ENCODE assay signal across 8 mouse cellular contexts in genomic region chr6:29388606-29389080, GRCm38 (mm10). TPM values are rescaled to one million over a fixed set of nuclear protein-coding genes. Genes with fewer than 3 reads are reported as not detected.
A peak's percentile ranks its signal among the peaks of the same experiment; 100 is the strongest.
DNase-seq lines count a peak whose midpoint lies in the region; ATAC-seq and TF ChIP-seq lines count a peak whose summit lies in the region.

No protein-coding gene starts in this region.

- TF ChIP-seq CTCF in hindbrain, postnatal 0 days (IDR thresholded peaks at IDR 0.05; ENCODE audit: low read depth) = no peak

- DNase-seq in spleen, postnatal 10 days (ENCODE audit: low spot score in 2 of 2) = peak; percentile 7 to 33
- DNase-seq in spleen, adult 12 weeks (ENCODE audit: low spot score) = no peak
- peak; percentile 84 for DNase-seq in embryo, embryonic 9.5 days (ENCODE audit: extremely low spot score)
- peak; percentile 93 for DNase-seq in gastrocnemius, postnatal 25 days
- peak; percentile 84 for DNase-seq in hindbrain, postnatal 0 days (ENCODE audit: low spot score)
- peak; percentile 73 to 82 for DNase-seq in left cerebral cortex, adult 18-20 months (ENCODE audit: low spot score in 2 of 2)
- DNase-seq in lung, postnatal 25 days (ENCODE audit: low spot score) = peak; percentile 91
- peak; percentile 93 for DNase-seq in skeletal muscle tissue, adult 2 months (ENCODE audit: low read depth, low spot score)

- H3K4me1 ChIP-seq in hindbrain, postnatal 0 days (ENCODE audit: insufficient read depth, low read length) = no peaks in the 10 kb centered on the region

- H3K4me3 ChIP-seq in hindbrain, postnatal 0 days (ENCODE audit: low read length) = no peak overlapping the region

- no peak overlapping the region for H3K27ac ChIP-seq in hindbrain, postnatal 0 days

- WGBS in hindbrain, postnatal 0 days = 13% methylated on average over 11 of the region's 11 CpGs

- ATAC-seq in hindbrain, postnatal 0 days = peak; percentile 80

- no peaks in the 10 kb centered on the region for H3K27me3 ChIP-seq in hindbrain, postnatal 0 days (ENCODE audit: insufficient read depth, low read length)

- H3K36me3 ChIP-seq in hindbrain, postnatal 0 days (ENCODE audit: insufficient read depth, low read length) = no peaks in the 10 kb centered on the region

- H3K4me2 ChIP-seq in hindbrain, postnatal 0 days (ENCODE audit: low read depth, low read length) = peak overlapping the region; percentile 37; the same call in 1 of the 2 replicates

- H3K9me3 ChIP-seq in hindbrain, postnatal 0 days (ENCODE audit: low read length) = no peaks in the 10 kb centered on the region

- no peak overlapping the region for H3K9ac ChIP-seq in hindbrain, postnatal 0 days (replicated peaks; ENCODE audit: low read length)

RNA-seq across cellular contexts. Expression of gene Opn1sw, which starts 0.4 kb away (rescaled TPM):
- under 1 TPM; 0.13 to 0.32 TPM for total RNA-seq in gastrocnemius, postnatal 25 days (2021)
- 2.2 TPM in 1 of 2 replicates, not detected in the other for total RNA-seq in hindbrain, postnatal 0 days (2014; rRNA removed)
- polyA plus RNA-seq in hindbrain, postnatal 0 days (2015; fragmentation: Nextera tagmentation; extraction: Ambion mirVana) = 0.44 and 0.63 TPM in 2 replicates
- total RNA-seq in left cerebral cortex, adult 18-20 months (2021) = under 1 TPM; 0.14 to 0.30 TPM

RNA-seq across cellular contexts. Expression of gene Ccdc136, which starts 7.5 kb away (rescaled TPM):
- total RNA-seq in gastrocnemius, postnatal 25 days (2021) = 10 to 100 TPM in 1 of 2 experiments, 1 to 10 TPM in 1; 8.0 to 14.1 TPM
- 58.1 and 79.4 TPM in 2 replicates for total RNA-seq in hindbrain, postnatal 0 days (2014; rRNA removed)
- polyA plus RNA-seq in hindbrain, postnatal 0 days (2015; fragmentation: Nextera tagmentation; extraction: Ambion mirVana) = 56.4 and 62.0 TPM in 2 replicates
- 100 to 1,000 TPM; 105 to 113 TPM for total RNA-seq in left cerebral cortex, adult 18-20 months (2021)

RNA-seq across cellular contexts. Expression of gene Calu, which starts 40.8 kb away (rescaled TPM):
- 100 to 1,000 TPM in 1 of 2 experiments, 10 to 100 TPM in 1; 99.7 to 108 TPM for total RNA-seq in gastrocnemius, postnatal 25 days (2021)
- 117 and 119 TPM in 2 replicates for total RNA-seq in hindbrain, postnatal 0 days (2014; rRNA removed)
- 131 and 135 TPM in 2 replicates for polyA plus RNA-seq in hindbrain, postnatal 0 days (2015; fragmentation: Nextera tagmentation; extraction: Ambion mirVana)
- 10 to 100 TPM; 59.4 to 62.6 TPM for total RNA-seq in left cerebral cortex, adult 18-20 months (2021)

RNA-seq across cellular contexts. Expression of gene Flnc, which starts 44.4 kb away (rescaled TPM):
- total RNA-seq in gastrocnemius, postnatal 25 days (2021) = 100 to 1,000 TPM; 420 to 954 TPM
- total RNA-seq in hindbrain, postnatal 0 days (2014; rRNA removed) = 17.6 and 19.4 TPM in 2 replicates
- 1.8 TPM in 2 replicates for polyA plus RNA-seq in hindbrain, postnatal 0 days (2015; fragmentation: Nextera tagmentation; extraction: Ambion mirVana)
- total RNA-seq in left cerebral cortex, adult 18-20 months (2021) = 1 to 10 TPM; 1.4 to 1.5 TPM
